Mouse (Mus musculus): ENCODE measurements around the gene Sirt3. TPM values are rescaled to one million over a fixed set of nuclear protein-coding genes. Genes with fewer than 3 reads are reported as not detected.

The Sirt3 gene
- polyA plus RNA-seq, 1 experiment from 2014 or later = 27.3 TPM

GRCm38 (mm10) chr7:140836243-140837115 lies 45.6 kb downstream of the Sirt3 start:
- DNase-seq (ENCODE audit: low spot score) = no peak
- H3K27me3 ChIP-seq (ENCODE audit: insufficient read depth, poor library complexity, severe bottlenecking) = peaks cover 29% of the 10 kb centered on the region
- peaks cover 4% of the 10 kb centered on the region; the same call in 1 of the 2 replicates for H3K4me1 ChIP-seq (replicated peaks)
- 88% methylated on average over 9 of the region's 9 CpGs for whole genome bisulfite sequencing
- no peak overlapping the region for H3K27ac ChIP-seq
- no peaks in the 10 kb centered on the region for H3K9me3 ChIP-seq
- no peak overlapping the region for H3K4me3 ChIP-seq
- no peaks in the 10 kb centered on the region for H3K36me3 ChIP-seq

GRCm38 (mm10) chr7:140835758-140836087 lies 46.4 kb downstream of the Sirt3 start:
- Histone ChIP-seq H3K4me1 (replicated peaks) (0 out of 2 replicates have a peak, but pooled peaks cover 4% of the 10 kb centered on the region), H3K27me3 (ENCODE audit: insufficient read depth, poor library complexity, severe bottlenecking) (peaks cover 21% of the 10 kb centered on the region), H3K4me3 (no peak overlapping the region), H3K27ac (0 out of 2 replicates have a peak overlapping the region, but pooled peaks have one; percentile 36), H3K9me3 (no peaks in the 10 kb centered on the region), H3K36me3 (no peaks in the 10 kb centered on the region)
- 76% methylated on average over 2 of the region's 2 CpGs for WGBS
- DNase-seq (ENCODE audit: low spot score) = no peak

- 49% methylated on average over 20 of the region's 20 CpGs for WGBS
- DNase-seq (ENCODE audit: low spot score) = no peak
Measured at GRCm38 (mm10) chr7:140834968-140835757, 46.9 kb downstream of the Sirt3 start, which contains the start of gene Urah. Urah (plus strand) TSS chr7:140835018.

GRCm38 (mm10) chr7:140833341-140833740 lies 48.8 kb downstream of the Sirt3 start:
- H3K9me3 ChIP-seq = no peaks in the 10 kb centered on the region
- WGBS = 86% methylated on average over 4 of the region's 4 CpGs
- no peak for DNase-seq (ENCODE audit: low spot score)
- H3K27ac ChIP-seq = no peak overlapping the region
- H3K4me3 ChIP-seq = no peak overlapping the region
- no peaks in the 10 kb centered on the region for H3K36me3 ChIP-seq
- H3K27me3 ChIP-seq (ENCODE audit: insufficient read depth, poor library complexity, severe bottlenecking) = 0 out of 2 replicates have a peak, but pooled peaks cover 7% of the 10 kb centered on the region
- H3K4me1 ChIP-seq (replicated peaks) = 0 out of 2 replicates have a peak, but pooled peaks cover 4% of the 10 kb centered on the region

More at GRCm38 (mm10) chr7:140834968-140835757, 46.9 kb downstream of the Sirt3 start, which contains the start of gene Urah:
- H3K4me1 ChIP-seq (replicated peaks) = 0 out of 2 replicates have a peak, but pooled peaks cover 4% of the 10 kb centered on the region
- H3K36me3 ChIP-seq = no peaks in the 10 kb centered on the region
- H3K4me3 ChIP-seq = no peak within 1 kb of the TSS
- H3K27me3 ChIP-seq (ENCODE audit: insufficient read depth, poor library complexity, severe bottlenecking) = peaks cover 16% of the 10 kb centered on the region; the same call in 1 of the 2 replicates
- H3K9me3 ChIP-seq = no peaks in the 10 kb centered on the region
- H3K27ac ChIP-seq = 0 out of 2 replicates have a peak within 1 kb of the TSS, but pooled peaks have one; percentile 36

GRCm38 (mm10) chr7:140831447-140831846 lies 50.7 kb downstream of the Sirt3 start:
- no peak overlapping the region for H3K4me3 ChIP-seq
- no peak for DNase-seq (ENCODE audit: low spot score)
- no peaks in the 10 kb centered on the region for H3K36me3 ChIP-seq
- H3K27me3 ChIP-seq (ENCODE audit: insufficient read depth, poor library complexity, severe bottlenecking) = 0 out of 2 replicates have a peak, but pooled peaks cover 8% of the 10 kb centered on the region
- WGBS = 74% methylated on average over 6 of the region's 6 CpGs
- no peak overlapping the region for H3K27ac ChIP-seq
- H3K4me1 ChIP-seq (replicated peaks) = 0 out of 2 replicates have a peak, but pooled peaks cover 4% of the 10 kb centered on the region
- H3K9me3 ChIP-seq = no peaks in the 10 kb centered on the region

GRCm38 (mm10) chr7:140828171-140828881 lies 53.8 kb downstream of the Sirt3 start:
- no peak overlapping the region for H3K27ac ChIP-seq
- H3K36me3 ChIP-seq = no peaks in the 10 kb centered on the region
- 39% methylated on average over 8 of the region's 8 CpGs for WGBS
- H3K4me1 ChIP-seq (replicated peaks) = no peaks in the 10 kb centered on the region
- H3K4me3 ChIP-seq = no peak overlapping the region
- 0 out of 2 replicates have a peak, but pooled peaks cover 2% of the 10 kb centered on the region for H3K27me3 ChIP-seq (ENCODE audit: insufficient read depth, poor library complexity, severe bottlenecking)
- DNase-seq (ENCODE audit: low spot score) = no peak
- no peaks in the 10 kb centered on the region for H3K9me3 ChIP-seq

- no peaks in the 10 kb centered on the region for H3K9me3 ChIP-seq
- H3K27me3 ChIP-seq (ENCODE audit: insufficient read depth, poor library complexity, severe bottlenecking) = 0 out of 2 replicates have a peak, but pooled peaks cover 2% of the 10 kb centered on the region
- H3K27ac ChIP-seq = no peak overlapping the region
- peaks cover 9% of the 10 kb centered on the region; the same call in 1 of the 2 replicates for H3K4me1 ChIP-seq (replicated peaks)
- H3K4me3 ChIP-seq = no peak overlapping the region
- H3K36me3 ChIP-seq = no peaks in the 10 kb centered on the region
- WGBS = 92% methylated on average over 4 of the region's 4 CpGs
- no peak for DNase-seq (ENCODE audit: low spot score)
Measured at GRCm38 (mm10) chr7:140822731-140823130, 59.4 kb downstream of the Sirt3 start.

- 1% methylated on average over 21 of the region's 21 CpGs for WGBS
- Histone ChIP-seq H3K27ac (peak within 1 kb of the TSS; percentile 82), H3K4me3 (peak within 1 kb of the TSS; percentile 64), H3K36me3 (no peaks in the 10 kb centered on the region), H3K9me3 (no peaks in the 10 kb centered on the region), H3K27me3 (ENCODE audit: insufficient read depth, poor library complexity, severe bottlenecking) (0 out of 2 replicates have a peak, but pooled peaks cover 2% of the 10 kb centered on the region), H3K4me1 (replicated peaks) (peaks cover 9% of the 10 kb centered on the region; the same call in 1 of the 2 replicates)
- peak; percentile 70 for DNase-seq (ENCODE audit: low spot score)
Measured at GRCm38 (mm10) chr7:140821653-140822329, 60.3 kb downstream of the Sirt3 start, which contains the start of gene Zfp941. Zfp941 (minus strand) TSS chr7:140822178.

GRCm38 (mm10) chr7:140821305-140821652 lies 60.8 kb downstream of the Sirt3 start:
- H3K27me3 ChIP-seq (ENCODE audit: insufficient read depth, poor library complexity, severe bottlenecking) = no peaks in the 10 kb centered on the region
- no peaks in the 10 kb centered on the region for H3K9me3 ChIP-seq
- DNase-seq (ENCODE audit: low spot score) = no peak
- WGBS = 50% methylated on average over 5 of the region's 5 CpGs
- H3K4me1 ChIP-seq (replicated peaks) = peaks cover 9% of the 10 kb centered on the region; the same call in 1 of the 2 replicates
- no peak overlapping the region for H3K27ac ChIP-seq
- peak overlapping the region; percentile 64 for H3K4me3 ChIP-seq
- H3K36me3 ChIP-seq = no peaks in the 10 kb centered on the region

- DNase-seq (ENCODE audit: low spot score) = no peak
- Histone ChIP-seq H3K27me3 (ENCODE audit: insufficient read depth, poor library complexity, severe bottlenecking) (no peaks in the 10 kb centered on the region), H3K27ac (no peak overlapping the region), H3K36me3 (no peaks in the 10 kb centered on the region), H3K4me3 (no peak overlapping the region), H3K9me3 (no peaks in the 10 kb centered on the region), H3K4me1 (replicated peaks) (peaks cover 9% of the 10 kb centered on the region; the same call in 1 of the 2 replicates)
- 75% methylated on average over 4 of the region's 4 CpGs for WGBS
Measured at GRCm38 (mm10) chr7:140820173-140820572, 61.9 kb downstream of the Sirt3 start.

Data from hindbrain, embryonic 10.5 days (tissue).